Mouse (Mus musculus) erythroblast, embryonic 14.5 days (primary cell): ENCODE results near the gene Spata16. TPM values are rescaled to one million over a fixed set of nuclear protein-coding genes. Genes with fewer than 3 reads are reported as not detected.

Experiments
- H3K27me3 ChIP-seq: 2 replicates; pipeline ENCODE4 v1.6.1; 2012; ENCODE audit warnings: inconsistent platforms; ENCODE audit not compliant: control insufficient read depth
- H3K36me3 ChIP-seq: 2 replicates; pipeline ENCODE4 v1.6.1; 2012; ENCODE audit warnings: mild to moderate bottlenecking, inconsistent platforms; ENCODE audit not compliant: control insufficient read depth
- H3K4me1 ChIP-seq: 2 replicates; pipeline ENCODE4 v1.6.1; 2012; ENCODE audit warnings: inconsistent platforms; ENCODE audit not compliant: control insufficient read depth
- H3K4me3 ChIP-seq: replicated peaks from 2 replicates; pipeline ENCODE3; 2012; ENCODE audit warnings: moderate library complexity, mild to moderate bottlenecking, inconsistent platforms
- H3K9me3 ChIP-seq: 2 replicates; pipeline ENCODE4 v1.6.1; 2012; ENCODE audit warnings: low read length, inconsistent platforms, mixed read lengths; ENCODE audit not compliant: control insufficient read depth
- GATA1 ChIP-seq: IDR thresholded peaks from 2 replicates; pipeline ENCODE4 v1.6.1; 2012; ENCODE audit warnings: low read length, inconsistent platforms, mixed read lengths
- TAL1 ChIP-seq: IDR thresholded peaks from 3 replicates; pipeline ENCODE4 v1.6.1; 2012; ENCODE audit warnings: low read length, inconsistent platforms, mixed read lengths
- polyA plus RNA-seq: library from polyadenylated mRNA; stranded (reverse); fragments of >175 nt; gene quantifications from 2 replicates; pipeline ENCODE4 v1.2.3, GENCODE M21; 2012

Spata16 gene
- polyA plus RNA-seq, 1 experiment: not detected

DNA sequence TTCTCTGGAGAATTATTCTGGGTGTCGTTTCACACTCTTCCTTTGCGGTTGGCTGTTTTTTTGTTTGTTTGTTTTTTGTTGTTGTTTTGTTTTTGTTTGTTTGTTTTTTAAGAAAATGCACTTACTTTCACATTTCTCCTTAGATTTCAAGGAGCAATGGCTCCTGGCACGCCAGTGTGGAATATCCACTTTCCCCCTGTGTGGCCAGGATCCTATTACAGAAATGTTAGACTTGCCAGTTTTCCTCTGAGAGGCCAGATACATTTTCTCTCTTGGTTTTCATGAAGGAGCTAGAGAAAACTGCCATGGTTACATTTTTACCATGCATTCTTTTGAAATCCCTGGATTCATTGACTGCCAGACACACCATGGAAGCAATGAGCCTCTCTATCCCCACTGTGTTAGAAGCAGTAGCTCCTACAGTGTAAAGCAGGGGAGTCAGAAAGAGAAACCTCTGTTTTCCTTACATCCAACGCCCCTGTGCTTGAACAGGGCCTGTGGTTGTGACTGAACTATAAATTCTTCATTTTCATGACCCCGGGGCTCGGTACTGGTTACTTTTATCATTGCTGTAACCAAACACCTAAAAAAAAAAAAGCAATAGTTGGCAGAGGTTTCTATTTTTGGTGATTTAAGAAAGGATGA is 344.7 kb downstream of the Spata16 start:
- TF ChIP-seq GATA1: no peak
- no peak for TF ChIP-seq TAL1
- peaks cover 6% of the 10 kb centered on the region for H3K9me3 ChIP-seq
- no peaks in the 10 kb centered on the region for H3K4me1 ChIP-seq
- H3K27me3 ChIP-seq: no peaks in the 10 kb centered on the region
- no peaks in the 10 kb centered on the region for H3K36me3 ChIP-seq
- no peak overlapping the region for H3K4me3 ChIP-seq

DNA sequence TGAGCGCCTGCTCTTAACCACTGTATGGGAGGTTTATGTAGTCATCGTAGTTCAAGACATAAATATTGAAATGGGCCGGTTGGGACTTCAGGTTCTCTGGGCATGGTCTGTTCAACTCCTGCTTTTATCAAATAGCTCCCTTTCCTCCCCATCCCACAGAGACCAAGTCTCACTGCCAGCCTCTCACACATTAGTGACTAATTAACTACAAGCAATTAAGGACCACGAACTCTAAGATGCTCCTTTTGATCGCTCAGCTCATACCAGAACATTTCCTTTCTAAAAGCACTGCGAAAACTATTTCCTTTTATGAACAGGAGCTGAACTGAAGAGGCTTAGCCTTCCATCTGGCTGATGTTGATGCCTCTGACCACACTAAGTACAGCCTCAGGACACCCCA is 346.3 kb downstream of the Spata16 start:
- no peak overlapping the region for H3K4me3 ChIP-seq
- TF ChIP-seq TAL1: no peak
- TF ChIP-seq GATA1: no peak
- H3K4me1 ChIP-seq: no peaks in the 10 kb centered on the region
- no peaks in the 10 kb centered on the region for H3K36me3 ChIP-seq
- H3K9me3 ChIP-seq: peaks cover 9% of the 10 kb centered on the region
- H3K27me3 ChIP-seq: no peaks in the 10 kb centered on the region

DNA sequence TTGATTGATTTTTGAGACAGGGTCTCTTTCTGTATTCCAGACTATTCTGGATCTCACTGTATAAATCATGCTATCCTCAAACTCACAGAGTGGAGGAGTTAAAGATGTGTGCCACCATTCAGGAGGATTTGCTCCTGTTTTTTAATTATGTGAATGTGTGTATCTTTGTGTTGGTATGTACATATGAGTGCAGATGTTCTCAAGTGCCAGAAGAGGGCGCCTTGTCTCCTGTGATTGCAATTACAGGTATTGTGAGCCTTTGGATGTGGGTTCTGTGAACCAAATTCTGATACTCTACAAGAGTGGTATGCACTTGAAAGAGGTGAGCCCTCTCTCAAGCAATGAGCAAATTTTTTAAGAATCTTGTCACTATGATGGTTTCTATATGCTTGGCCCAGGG is 369.4 kb downstream of the Spata16 start:
- TF ChIP-seq GATA1 (no peak), TAL1 (no peak)
- Histone ChIP-seq H3K4me1 (no peaks in the 10 kb centered on the region), H3K4me3 (no peak overlapping the region)

DNA sequence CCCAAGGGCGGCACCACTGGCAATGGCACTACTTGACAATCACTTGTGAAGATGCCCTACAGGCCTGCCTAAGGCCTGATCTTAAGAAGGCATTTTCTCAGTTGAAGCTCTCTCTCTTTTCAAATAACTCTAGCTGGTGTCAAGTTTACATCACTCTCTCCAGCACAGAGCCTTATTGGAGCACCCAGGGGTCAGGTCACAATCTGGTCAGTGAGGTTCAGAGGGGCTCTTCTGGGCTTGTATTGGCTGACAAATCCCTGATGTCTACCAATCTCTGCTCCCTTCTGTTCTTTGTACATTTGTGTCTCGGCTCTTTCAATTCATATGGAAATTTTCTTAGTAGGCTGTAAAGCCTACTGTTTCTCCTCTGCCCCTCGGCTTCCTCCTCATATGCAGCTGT is 390.5 kb downstream of the Spata16 start:
- Histone ChIP-seq H3K4me3 (no peak overlapping the region), H3K36me3 (no peaks in the 10 kb centered on the region), H3K4me1 (no peaks in the 10 kb centered on the region), H3K9me3 (peaks cover 23% of the 10 kb centered on the region), H3K27me3 (no peaks in the 10 kb centered on the region)
- no peak for TF ChIP-seq GATA1
- TF ChIP-seq TAL1: no peak

More for the DNA sequence above, 369.4 kb downstream of the Spata16 start:
- Histone ChIP-seq H3K36me3 (no peaks in the 10 kb centered on the region), H3K9me3 (peaks cover 4% of the 10 kb centered on the region), H3K27me3 (no peaks in the 10 kb centered on the region)

DNA sequence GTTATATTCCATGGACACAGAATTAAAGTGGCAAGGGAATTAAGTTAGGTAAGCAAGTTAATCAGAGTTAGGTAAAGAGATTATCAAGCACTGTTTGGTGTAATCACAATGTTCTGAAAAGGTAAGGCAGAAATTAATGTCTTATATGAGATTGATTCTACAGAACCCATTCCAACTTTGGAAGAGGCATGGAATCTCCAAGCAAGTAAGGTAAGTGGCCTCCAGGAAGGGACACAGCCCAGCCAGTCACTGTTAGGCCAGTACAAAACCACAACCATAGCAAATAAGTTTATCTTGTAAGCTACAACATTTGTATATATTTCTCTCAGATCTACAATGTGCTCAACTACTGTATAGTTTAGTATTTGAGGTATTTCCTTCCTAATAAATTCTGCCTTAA is 391.1 kb downstream of the Spata16 start:
- peaks cover 23% of the 10 kb centered on the region for H3K9me3 ChIP-seq
- H3K36me3 ChIP-seq: no peaks in the 10 kb centered on the region
- H3K27me3 ChIP-seq: no peaks in the 10 kb centered on the region
- no peak for TF ChIP-seq GATA1
- no peak for TF ChIP-seq TAL1
- H3K4me1 ChIP-seq: no peaks in the 10 kb centered on the region
- H3K4me3 ChIP-seq: no peak overlapping the region

DNA sequence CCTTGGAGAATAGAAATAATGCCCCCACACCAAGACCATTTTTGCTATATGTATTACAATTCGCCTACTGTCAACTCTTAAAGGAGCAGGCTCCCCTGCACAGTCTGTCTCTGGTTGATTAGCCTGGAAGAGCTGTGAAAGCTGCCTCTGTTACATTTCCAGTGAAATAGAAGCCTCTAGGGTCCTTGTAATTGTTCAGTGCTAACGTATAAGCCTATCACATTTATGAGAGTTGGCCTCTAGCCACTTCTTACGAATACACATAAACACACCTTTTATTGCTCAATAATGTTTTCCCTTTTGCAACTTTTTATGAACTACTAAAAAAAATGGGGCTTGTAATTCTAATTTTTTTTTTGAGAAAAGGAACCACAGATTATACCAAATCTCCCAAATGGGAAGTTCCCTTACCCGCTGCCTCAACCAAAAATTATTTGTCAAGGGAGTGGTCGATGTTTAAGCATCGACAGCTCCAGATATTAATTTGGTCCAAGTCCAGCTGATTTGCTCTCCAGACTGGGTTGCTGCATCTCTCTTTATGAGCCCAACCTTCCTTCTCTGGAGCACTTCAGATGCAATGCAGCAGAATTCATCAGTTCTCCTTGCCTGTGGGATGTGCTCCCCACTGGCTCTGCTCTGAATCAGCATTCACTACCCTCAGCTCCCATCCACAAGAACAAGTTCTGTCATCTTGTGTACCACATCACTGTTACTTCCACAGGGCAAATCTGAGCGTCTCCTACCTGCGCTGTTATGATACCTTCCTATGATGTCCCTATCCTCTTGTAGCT is 392.8 kb downstream of the Spata16 start:
- no peak for TF ChIP-seq GATA1
- Histone ChIP-seq H3K27me3 (no peaks in the 10 kb centered on the region), H3K36me3 (no peaks in the 10 kb centered on the region), H3K4me1 (no peaks in the 10 kb centered on the region), H3K4me3 (no peak overlapping the region), H3K9me3 (peaks cover 21% of the 10 kb centered on the region)
